Mouse (Mus musculus): ENCODE data around the gene Fam213b.

DNA sequence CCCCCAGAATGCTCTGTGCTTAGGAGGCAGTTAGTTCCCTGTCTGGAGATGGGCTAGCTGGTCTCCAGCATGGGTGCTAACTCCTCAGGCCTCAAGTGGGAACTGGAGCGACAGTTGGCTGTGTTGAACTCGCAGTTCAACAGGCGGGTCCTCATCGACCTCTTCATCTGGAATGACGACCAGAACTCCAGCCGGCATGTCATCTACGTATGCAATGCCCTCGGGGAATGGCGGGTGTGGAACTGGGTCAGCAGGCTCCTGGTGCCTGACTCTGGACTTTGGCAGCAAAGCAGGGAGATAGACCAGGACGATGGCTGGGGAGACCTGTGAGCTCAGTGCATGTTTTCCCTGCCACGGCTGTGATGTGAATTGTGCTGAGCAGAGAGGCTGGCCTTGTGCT, 13.5 kb downstream of the Fam213b start:
- no peak for TF ChIP-seq GATA1 (IDR thresholded peaks at IDR 0.05; ENCODE audit: low read length)
- no peak for TF ChIP-seq TAL1 (IDR thresholded peaks at IDR 0.05; ENCODE audit: low read length)
